Mouse (Mus musculus): ENCODE data around the gene Unc45a. TPM values are rescaled to one million over a fixed set of nuclear protein-coding genes. Genes with fewer than 3 reads are reported as not detected.
A peak's percentile ranks its signal among the peaks of the same experiment; 100 is the strongest.

The Unc45a gene
- polyA plus RNA-seq, 1 experiment from 2014 or later: 45.5 TPM

GRCm38 (mm10) chr7:80360435-80360834, 19.6 kb upstream of the Unc45a start:
- H3K4me3 ChIP-seq (replicated peaks): no peak overlapping the region
- H3K36me3 ChIP-seq (replicated peaks): peaks cover 95% of the 10 kb centered on the region
- H3K27me3 ChIP-seq: no peaks in the 10 kb centered on the region
- no peak overlapping the region for H3K27ac ChIP-seq
- H3K4me2 ChIP-seq: no peak overlapping the region
- ATAC-seq (ENCODE audit: low FRiP score): no peak
- peaks cover 15% of the 10 kb centered on the region for H3K4me1 ChIP-seq
- 88% methylated on average over 3 of the region's 3 CpGs for WGBS
- H3K9ac ChIP-seq: no peak overlapping the region
- H3K9me3 ChIP-seq: no peaks in the 10 kb centered on the region

- H3K27ac ChIP-seq: no peak overlapping the region
- no peaks in the 10 kb centered on the region for H3K27me3 ChIP-seq
- H3K4me3 ChIP-seq (replicated peaks): no peak overlapping the region
- no peak overlapping the region for H3K4me2 ChIP-seq
- no peak overlapping the region for H3K9ac ChIP-seq
- H3K36me3 ChIP-seq (replicated peaks): peaks cover 87% of the 10 kb centered on the region
- WGBS: 66% methylated on average over 4 of the region's 4 CpGs
- ATAC-seq (ENCODE audit: low FRiP score): no peak
- H3K4me1 ChIP-seq: peaks cover 15% of the 10 kb centered on the region
- H3K9me3 ChIP-seq: no peaks in the 10 kb centered on the region
Observed at GRCm38 (mm10) chr7:80358039-80358438, 17.2 kb upstream of the Unc45a start.

- H3K36me3 ChIP-seq (replicated peaks): peaks cover 86% of the 10 kb centered on the region
- H3K27ac ChIP-seq: peak overlapping the region; percentile 39; the same call in 1 of the 2 replicates
- H3K27me3 ChIP-seq: no peaks in the 10 kb centered on the region
- no peak for ATAC-seq (ENCODE audit: low FRiP score)
- H3K9ac ChIP-seq: 0 out of 2 replicates have a peak overlapping the region, but pooled peaks have one; percentile 22
- H3K9me3 ChIP-seq: no peaks in the 10 kb centered on the region
- no peak overlapping the region for H3K4me2 ChIP-seq
- peaks cover 15% of the 10 kb centered on the region for H3K4me1 ChIP-seq
- WGBS: 16% methylated on average over 8 of the region's 8 CpGs
- H3K4me3 ChIP-seq (replicated peaks): no peak overlapping the region
Observed at GRCm38 (mm10) chr7:80357156-80357555, 16.4 kb upstream of the Unc45a start.

- 92% methylated on average over 13 of the region's 13 CpGs for WGBS
- Histone ChIP-seq H3K27ac (no peak overlapping the region), H3K9ac (no peak overlapping the region), H3K9me3 (no peaks in the 10 kb centered on the region), H3K4me3 (replicated peaks) (no peak overlapping the region), H3K4me2 (no peak overlapping the region), H3K36me3 (replicated peaks) (peaks cover 82% of the 10 kb centered on the region), H3K4me1 (peaks cover 15% of the 10 kb centered on the region), H3K27me3 (no peaks in the 10 kb centered on the region)
- no peak for ATAC-seq (ENCODE audit: low FRiP score)
Observed at GRCm38 (mm10) chr7:80356351-80356750, 15.5 kb upstream of the Unc45a start.

- ATAC-seq (ENCODE audit: low FRiP score): no peak
- Histone ChIP-seq H3K4me1 (peaks cover 14% of the 10 kb centered on the region), H3K36me3 (replicated peaks) (peaks cover 63% of the 10 kb centered on the region), H3K9me3 (no peaks in the 10 kb centered on the region), H3K27ac (no peak overlapping the region), H3K27me3 (no peaks in the 10 kb centered on the region), H3K9ac (no peak overlapping the region), H3K4me2 (no peak overlapping the region), H3K4me3 (replicated peaks) (no peak overlapping the region)
- 94% methylated on average over 8 of the region's 8 CpGs for WGBS
Observed at GRCm38 (mm10) chr7:80352920-80353319, 12.1 kb upstream of the Unc45a start.

- no peak overlapping the region for H3K27ac ChIP-seq
- no peak for ATAC-seq (ENCODE audit: low FRiP score)
- no peaks in the 10 kb centered on the region for H3K9me3 ChIP-seq
- 72% methylated on average over 2 of the region's 2 CpGs for WGBS
- H3K36me3 ChIP-seq (replicated peaks): peaks cover 46% of the 10 kb centered on the region
- 0 out of 2 replicates have a peak, but pooled peaks cover 7% of the 10 kb centered on the region for H3K4me1 ChIP-seq
- H3K4me3 ChIP-seq (replicated peaks): no peak overlapping the region
- H3K27me3 ChIP-seq: no peaks in the 10 kb centered on the region
- H3K4me2 ChIP-seq: no peak overlapping the region
- no peak overlapping the region for H3K9ac ChIP-seq
Observed at GRCm38 (mm10) chr7:80350808-80351207, 10.0 kb upstream of the Unc45a start.

- H3K27ac ChIP-seq: no peak overlapping the region
Observed at GRCm38 (mm10) chr7:80347670-80348586, 7.1 kb upstream of the Unc45a start.

GRCm38 (mm10) chr7:80346830-80347229, 6.0 kb upstream of the Unc45a start:
- Histone ChIP-seq H3K4me2 (no peak overlapping the region), H3K36me3 (replicated peaks) (peaks cover 27% of the 10 kb centered on the region), H3K4me1 (peaks cover 22% of the 10 kb centered on the region), H3K27ac (no peak overlapping the region), H3K27me3 (no peaks in the 10 kb centered on the region), H3K9me3 (no peaks in the 10 kb centered on the region), H3K9ac (no peak overlapping the region), H3K4me3 (replicated peaks) (no peak overlapping the region)
- 87% methylated on average over 5 of the region's 5 CpGs for WGBS
- ATAC-seq (ENCODE audit: low FRiP score): no peak

More at GRCm38 (mm10) chr7:80347670-80348586, 7.1 kb upstream of the Unc45a start:
- no peaks in the 10 kb centered on the region for H3K27me3 ChIP-seq
- no peak overlapping the region for H3K4me2 ChIP-seq
- H3K9ac ChIP-seq: no peak overlapping the region
- peaks cover 34% of the 10 kb centered on the region for H3K36me3 ChIP-seq (replicated peaks)
- 72% methylated on average over 13 of the region's 13 CpGs for WGBS
- H3K4me1 ChIP-seq: peaks cover 13% of the 10 kb centered on the region
- H3K9me3 ChIP-seq: no peaks in the 10 kb centered on the region
- ATAC-seq (ENCODE audit: low FRiP score): no peak
- no peak overlapping the region for H3K4me3 ChIP-seq (replicated peaks)

GRCm38 (mm10) chr7:80346173-80346572, 5.4 kb upstream of the Unc45a start:
- no peak for ATAC-seq (ENCODE audit: low FRiP score)
- WGBS: 96% methylated on average over 9 of the region's 9 CpGs
- no peak overlapping the region for H3K9ac ChIP-seq

GRCm38 (mm10) chr7:80343270-80344018, 2.6 kb upstream of the Unc45a start:
- H3K27ac ChIP-seq: peak overlapping the region; percentile 77
- peak; percentile 3; the same call in 1 of the 2 replicates for ATAC-seq (ENCODE audit: low FRiP score)
- peaks cover 47% of the 10 kb centered on the region for H3K4me1 ChIP-seq

More at GRCm38 (mm10) chr7:80346173-80346572, 5.4 kb upstream of the Unc45a start:
- H3K4me2 ChIP-seq: no peak overlapping the region
- H3K27ac ChIP-seq: no peak overlapping the region
- H3K4me3 ChIP-seq (replicated peaks): no peak overlapping the region
- H3K4me1 ChIP-seq: peaks cover 27% of the 10 kb centered on the region
- H3K36me3 ChIP-seq (replicated peaks): peaks cover 22% of the 10 kb centered on the region
- no peaks in the 10 kb centered on the region for H3K9me3 ChIP-seq
- H3K27me3 ChIP-seq: no peaks in the 10 kb centered on the region

GRCm38 (mm10) chr7:80342858-80343257, 2.1 kb upstream of the Unc45a start, which contains the start of gene Hddc3:
Hddc3 (plus strand) TSS chr7:80343104.
- peak within 1 kb of the TSS; percentile 82 for H3K4me2 ChIP-seq
- peaks cover 9% of the 10 kb centered on the region for H3K36me3 ChIP-seq (replicated peaks)
- ATAC-seq (ENCODE audit: low FRiP score): peak; percentile 22
- no peaks in the 10 kb centered on the region for H3K9me3 ChIP-seq
- H3K4me3 ChIP-seq (replicated peaks): peak within 1 kb of the TSS; percentile 58
- peak within 1 kb of the TSS; percentile 79 for H3K9ac ChIP-seq
- no peaks in the 10 kb centered on the region for H3K27me3 ChIP-seq
- H3K4me1 ChIP-seq: peaks cover 51% of the 10 kb centered on the region
- peak within 1 kb of the TSS; percentile 77 for H3K27ac ChIP-seq
- 1% methylated on average over 25 of the region's 25 CpGs for whole genome bisulfite sequencing

More at GRCm38 (mm10) chr7:80343270-80344018, 2.6 kb upstream of the Unc45a start:
- H3K9ac ChIP-seq: peak overlapping the region; percentile 79
- H3K9me3 ChIP-seq: no peaks in the 10 kb centered on the region
- WGBS: 23% methylated on average over 19 of the region's 19 CpGs
- H3K4me2 ChIP-seq: peak overlapping the region; percentile 82
- H3K4me3 ChIP-seq (replicated peaks): peak overlapping the region; percentile 58
- H3K27me3 ChIP-seq: no peaks in the 10 kb centered on the region
- H3K36me3 ChIP-seq (replicated peaks): peaks cover 9% of the 10 kb centered on the region

GRCm38 (mm10) chr7:80341793-80342192, 988 bp upstream of the Unc45a start:
- 82% methylated on average over 7 of the region's 7 CpGs for WGBS
- Histone ChIP-seq H3K36me3 (replicated peaks) (peaks cover 20% of the 10 kb centered on the region), H3K9ac (no peak overlapping the region), H3K4me1 (peaks cover 50% of the 10 kb centered on the region), H3K4me2 (no peak overlapping the region), H3K27ac (no peak overlapping the region), H3K27me3 (no peaks in the 10 kb centered on the region), H3K4me3 (replicated peaks) (no peak overlapping the region), H3K9me3 (no peaks in the 10 kb centered on the region)
- no peak for ATAC-seq (ENCODE audit: low FRiP score)
